ENCODE assay signal across 8 mouse cellular contexts in the genomic region with DNA sequence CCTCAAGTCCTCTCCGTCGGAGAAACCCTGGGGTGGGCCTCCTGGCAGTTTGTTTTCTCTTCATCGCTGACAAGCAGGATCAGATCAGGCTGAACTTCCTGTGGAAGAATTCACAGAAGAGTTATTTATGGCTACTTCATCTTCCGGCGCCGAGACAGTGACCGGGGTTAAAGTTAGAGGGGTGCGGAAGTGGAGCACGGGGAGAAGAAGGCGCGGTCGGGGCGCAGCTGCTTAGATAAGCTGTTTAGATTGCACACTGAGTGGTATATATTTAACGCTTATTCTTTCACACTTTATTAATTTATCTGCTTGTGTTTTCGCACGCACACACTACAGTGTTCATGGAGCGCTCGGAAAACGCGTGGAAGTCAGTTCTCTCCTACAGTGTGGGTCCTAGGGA. TPM values are rescaled to one million over a fixed set of nuclear protein-coding genes. Genes with fewer than 3 reads are reported as not detected.
DNase-seq lines count a peak whose midpoint lies in the region; ATAC-seq and TF ChIP-seq lines count a peak whose summit lies in the region.

No protein-coding gene starts in this region.

- H3K4me3 ChIP-seq in layer of hippocampus, adult 2 months, result no peak overlapping the region
- H3K4me3 ChIP-seq in liver, embryonic 13.5 days (replicated peaks), result peak overlapping the region; percentile 33
- peak overlapping the region; percentile 33 for H3K4me3 ChIP-seq in small intestine, adult 2 months (ENCODE audit: low read depth, low read length)
- H3K4me3 ChIP-seq in forebrain, embryonic 15.5 days, result no peak overlapping the region

- peak; percentile 83 for ATAC-seq in liver, embryonic 13.5 days (ENCODE audit: low read depth)
- no peak for ATAC-seq in forebrain, embryonic 15.5 days (replicated peaks)

- H3K27ac ChIP-seq in layer of hippocampus, adult 2 months, result peak overlapping the region; percentile 76
- H3K27ac ChIP-seq in liver, embryonic 13.5 days, result peak overlapping the region; percentile 70
- H3K27ac ChIP-seq in small intestine, adult 2 months (ENCODE audit: insufficient read depth, low read depth, low read length), result peak overlapping the region; percentile 72
- no peak overlapping the region for H3K27ac ChIP-seq in forebrain, embryonic 15.5 days (replicated peaks)

- H3K36me3 ChIP-seq in liver, embryonic 13.5 days, result no peaks in the 10 kb centered on the region
- H3K36me3 ChIP-seq in small intestine, adult 2 months (ENCODE audit: control insufficient read depth, insufficient read depth, low read length), result no peaks in the 10 kb centered on the region
- H3K36me3 ChIP-seq in forebrain, embryonic 15.5 days, result no peaks in the 10 kb centered on the region

- WGBS in liver, embryonic 13.5 days (ENCODE audit: insufficient replicate concordance), result 10% methylated on average over 20 of the region's 20 CpGs
- 10% methylated on average over 20 of the region's 20 CpGs for WGBS in small intestine, adult 2 months
- WGBS in forebrain, embryonic 15.5 days, result 87% methylated on average over 20 of the region's 20 CpGs

- H3K4me1 ChIP-seq in liver, embryonic 13.5 days (replicated peaks), result peaks cover 55% of the 10 kb centered on the region
- H3K4me1 ChIP-seq in small intestine, adult 2 months (ENCODE audit: control insufficient read depth, insufficient read depth, insufficient read length, low read length), result peaks cover 14% of the 10 kb centered on the region
- H3K4me1 ChIP-seq in forebrain, embryonic 15.5 days, result no peaks in the 10 kb centered on the region

- peak overlapping the region; percentile 46 for H3K9ac ChIP-seq in liver, embryonic 13.5 days
- no peak overlapping the region for H3K9ac ChIP-seq in forebrain, embryonic 15.5 days (replicated peaks)

- peak overlapping the region; percentile 56 for H3K4me2 ChIP-seq in liver, embryonic 13.5 days
- H3K4me2 ChIP-seq in forebrain, embryonic 15.5 days (replicated peaks), result no peak overlapping the region

- DNase-seq in layer of hippocampus, adult 2 months (ENCODE audit: low spot score in 2 of 2), result no peak
- DNase-seq in layer of hippocampus, adult 8-10 months (ENCODE audit: low spot score in 2 of 2), result no peak
- DNase-seq in adrenal gland, postnatal 25 days, result peak; percentile 18
- peak; percentile 47 for DNase-seq in heart, postnatal 25 days (ENCODE audit: low spot score)
- DNase-seq in liver, embryonic 13.5 days, result peak; percentile 48
- no peak for DNase-seq in retina, postnatal 1 day

- TF ChIP-seq CTCF in layer of hippocampus, adult 2 months (conservative IDR thresholded peaks at IDR 0.05), result no peak
- no peak for TF ChIP-seq CTCF in small intestine, adult 2 months (IDR thresholded peaks at IDR 0.05; ENCODE audit: extremely low read depth, insufficient read length, insufficient replicate concordance, low read depth, low read length)

- no peaks in the 10 kb centered on the region for H3K9me3 ChIP-seq in liver, embryonic 13.5 days (replicated peaks)
- no peaks in the 10 kb centered on the region for H3K9me3 ChIP-seq in forebrain, embryonic 15.5 days

- TF ChIP-seq POLR2A in small intestine, adult 2 months (IDR thresholded peaks at IDR 0.05; ENCODE audit: low read depth, low read length), result peak; percentile 53

- no peaks in the 10 kb centered on the region for H3K27me3 ChIP-seq in liver, embryonic 13.5 days
- no peaks in the 10 kb centered on the region for H3K27me3 ChIP-seq in small intestine, adult 2 months (ENCODE audit: control insufficient read depth, insufficient read depth, low read length)
- no peaks in the 10 kb centered on the region for H3K27me3 ChIP-seq in forebrain, embryonic 15.5 days

- intact Hi-C loops in heart, postnatal 25 days (cut with DNase I), result no loop called here

RNA-seq across cellular contexts. Expression of gene Ncoa3, which starts 37.6 kb away (rescaled TPM):
- 10 to 100 TPM; 27.8 to 37.7 TPM for total RNA-seq in layer of hippocampus, adult 2 months (2021)
- total RNA-seq in layer of hippocampus, adult 8-10 months (2022), result 10 to 100 TPM; 33.9 to 41.1 (median 36.3) TPM
- total RNA-seq in adrenal gland, postnatal 25 days (2021), result 26.8 and 27.1 TPM in 2 replicates
- total RNA-seq in heart, postnatal 25 days (2021), result 10 to 100 TPM; 23.8 to 29.6 TPM
- polyA plus RNA-seq in liver, embryonic 13.5 days (2015; fragmentation: Nextera tagmentation; extraction: Ambion mirVana), result 3.5 and 4.5 TPM in 2 replicates
- 13.0 and 20.1 TPM in 2 replicates for polyA plus RNA-seq in small intestine, adult 2 months (2012; rRNA removed)
- polyA plus RNA-seq in forebrain, embryonic 15.5 days (2015; fragmentation: Nextera tagmentation; extraction: Ambion mirVana), result 9.7 and 10.3 TPM in 2 replicates

RNA-seq across cellular contexts. Expression of gene Zmynd8, which starts 56.1 kb away (rescaled TPM):
- 100 to 1,000 TPM; 173 to 186 TPM for total RNA-seq in layer of hippocampus, adult 2 months (2021)
- total RNA-seq in layer of hippocampus, adult 8-10 months (2022), result 100 to 1,000 TPM; 128 to 162 (median 147) TPM
- 57.4 and 73.1 TPM in 2 replicates for total RNA-seq in adrenal gland, postnatal 25 days (2021)
- 10 to 100 TPM; 44.5 to 48.7 TPM for total RNA-seq in heart, postnatal 25 days (2021)
- 26.5 and 28.3 TPM in 2 replicates for polyA plus RNA-seq in liver, embryonic 13.5 days (2015; fragmentation: Nextera tagmentation; extraction: Ambion mirVana)
- polyA plus RNA-seq in small intestine, adult 2 months (2012; rRNA removed), result 9.7 and 17.4 TPM in 2 replicates
- 81.0 and 85.9 TPM in 2 replicates for polyA plus RNA-seq in forebrain, embryonic 15.5 days (2015; fragmentation: Nextera tagmentation; extraction: Ambion mirVana)

Comparison
In these comparisons a context has a peak if more than half of its experiments do, and no peak if none do; other contexts are left out.
1. DNase-seq: peak in adrenal gland, postnatal 25 days (single experiment), heart, postnatal 25 days (single experiment) and liver, embryonic 13.5 days (single experiment); none in layer of hippocampus, adult 2 months (0 of 2), layer of hippocampus, adult 8-10 months (0 of 2) and retina, postnatal 1 day (single experiment).
2. H3K4me3 ChIP-seq: peak in liver, embryonic 13.5 days (single experiment) and small intestine, adult 2 months (single experiment); none in layer of hippocampus, adult 2 months (single experiment) and forebrain, embryonic 15.5 days (single experiment).